Mouse (Mus musculus): ENCODE results near the gene Prrc2b. TPM values are rescaled to one million over a fixed set of nuclear protein-coding genes. Genes with fewer than 3 reads are reported as not detected.

The Prrc2b gene
- polyA plus RNA-seq, 1 experiment, result 1.2 TPM

GRCm38 (mm10) chr2:32282727-32283126 lies 131.8 kb downstream of the Prrc2b start:
- Histone ChIP-seq H3K4me3 (replicated peaks) (no peak overlapping the region), H3K36me3 (ENCODE audit: control insufficient read depth) (peaks cover 74% of the 10 kb centered on the region)
- no peak for TF ChIP-seq GATA1 (IDR thresholded peaks at IDR 0.05; ENCODE audit: low read length)
- TF ChIP-seq TAL1 (IDR thresholded peaks at IDR 0.05; ENCODE audit: low read length), result no peak

GRCm38 (mm10) chr2:32283986-32284385 lies 133.1 kb downstream of the Prrc2b start:
- H3K4me3 ChIP-seq (replicated peaks), result no peak overlapping the region
- peaks cover 61% of the 10 kb centered on the region for H3K36me3 ChIP-seq (ENCODE audit: control insufficient read depth)
- H3K9me3 ChIP-seq (ENCODE audit: control insufficient read depth, low read length), result no peaks in the 10 kb centered on the region
- H3K27me3 ChIP-seq (ENCODE audit: control insufficient read depth), result no peaks in the 10 kb centered on the region
- H3K4me1 ChIP-seq (ENCODE audit: control insufficient read depth), result peaks cover 21% of the 10 kb centered on the region
- no peak for TF ChIP-seq TAL1 (IDR thresholded peaks at IDR 0.05; ENCODE audit: low read length)
- no peak for TF ChIP-seq GATA1 (IDR thresholded peaks at IDR 0.05; ENCODE audit: low read length)

More at GRCm38 (mm10) chr2:32282727-32283126, 131.8 kb downstream of the Prrc2b start:
- Histone ChIP-seq H3K4me1 (ENCODE audit: control insufficient read depth) (peaks cover 16% of the 10 kb centered on the region), H3K27me3 (ENCODE audit: control insufficient read depth) (no peaks in the 10 kb centered on the region), H3K9me3 (ENCODE audit: control insufficient read depth, low read length) (no peaks in the 10 kb centered on the region)

Other genes with a start within 250 kb of the Prrc2b start
- not detected in 2 replicates for gene Aif1l, start 200.9 kb upstream of the Prrc2b start, polyA plus RNA-seq (2012)
- gene Nup214, start 176.6 kb upstream of the Prrc2b start, polyA plus RNA-seq (2012), result 1.6 and 2.1 TPM in 2 replicates
- 9.8 and 12.5 TPM in 2 replicates for gene Fam78a, start 66.2 kb upstream of the Prrc2b start, polyA plus RNA-seq (2012)
- gene Plpp7, start 55.6 kb upstream of the Prrc2b start, polyA plus RNA-seq (2012), result 0.32 and 0.48 TPM in 2 replicates
- 0.79 and 1.2 TPM in 2 replicates for gene Pomt1, start 85.5 kb downstream of the Prrc2b start, polyA plus RNA-seq (2012)
- 2.1 and 2.6 TPM in 2 replicates for gene Uck1, start 109.1 kb downstream of the Prrc2b start, polyA plus RNA-seq (2012)
- gene Golga2, start 136.3 kb downstream of the Prrc2b start, polyA plus RNA-seq (2012), result 4.1 and 4.4 TPM in 2 replicates
- gene Swi5, start 137.0 kb downstream of the Prrc2b start, polyA plus RNA-seq (2012), result 21.0 and 41.0 TPM in 2 replicates
- 19.4 and 20.0 TPM in 2 replicates for gene Ciz1, start 201.2 kb downstream of the Prrc2b start, polyA plus RNA-seq (2012)
- gene Dnm1, start 202.3 kb downstream of the Prrc2b start, polyA plus RNA-seq (2012), result 0.03 TPM in 1 of 2 replicates, not detected in the other
- gene 1110008P14Rik, start 230.9 kb downstream of the Prrc2b start, polyA plus RNA-seq (2012), result 29.8 and 38.6 TPM in 2 replicates
- gene Lcn2, start 237.2 kb downstream of the Prrc2b start, polyA plus RNA-seq (2012), result 0.19 and 0.32 TPM in 2 replicates
- gene Ptges2, start 244.8 kb downstream of the Prrc2b start, polyA plus RNA-seq (2012), result 0.21 and 0.44 TPM in 2 replicates